Mouse (Mus musculus): ENCODE measurements at regions not wholly inside any gene's neighbourhood (a gene's known extent, or its start where the extent isn't known, plus 50 kb on each side); places are given as distances from the start of the nearest gene placed in this dataset.

DNA sequence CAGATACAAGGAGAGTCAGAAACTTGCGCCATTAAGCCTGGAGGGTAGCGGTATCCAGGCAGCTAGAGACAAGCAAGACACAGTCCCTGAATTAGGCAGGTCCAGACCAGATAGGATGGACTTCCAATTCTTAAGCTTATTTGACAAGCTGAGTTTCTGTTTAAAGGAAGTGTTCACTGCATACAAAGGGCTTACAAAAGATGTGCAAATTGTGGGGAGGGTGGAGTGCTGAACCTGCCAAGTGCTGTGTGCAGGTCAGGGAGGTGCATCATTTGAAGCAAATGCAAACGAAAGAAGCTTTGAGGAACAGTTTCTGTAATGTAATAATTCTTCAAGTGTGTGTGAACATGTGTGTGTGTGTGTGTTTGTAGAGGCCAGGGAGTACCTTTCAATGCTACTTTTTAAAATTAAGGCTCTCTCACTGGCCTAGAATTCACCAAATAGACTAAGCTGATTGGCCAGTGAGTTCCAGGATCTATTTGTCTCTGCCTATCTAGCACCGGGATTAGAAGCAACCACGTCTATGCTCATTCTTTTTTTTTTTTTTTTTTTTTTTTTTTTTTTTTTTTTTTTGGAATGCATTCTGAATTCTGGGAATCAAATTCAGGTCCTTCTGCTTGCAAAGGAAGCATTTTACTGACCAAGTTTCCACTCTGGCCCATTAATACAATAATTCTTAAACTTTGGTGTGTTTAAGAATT is 74.6 kb upstream of the Gm4894 start:
- DNase-seq (ENCODE audit: inconsistent ontology term): no peak

GRCm38 (mm10) chr9:49178561-49178960 is 71.8 kb upstream of the Gm4894 start:
- DNase-seq (ENCODE audit: inconsistent ontology term): peak; percentile 83

DNA sequence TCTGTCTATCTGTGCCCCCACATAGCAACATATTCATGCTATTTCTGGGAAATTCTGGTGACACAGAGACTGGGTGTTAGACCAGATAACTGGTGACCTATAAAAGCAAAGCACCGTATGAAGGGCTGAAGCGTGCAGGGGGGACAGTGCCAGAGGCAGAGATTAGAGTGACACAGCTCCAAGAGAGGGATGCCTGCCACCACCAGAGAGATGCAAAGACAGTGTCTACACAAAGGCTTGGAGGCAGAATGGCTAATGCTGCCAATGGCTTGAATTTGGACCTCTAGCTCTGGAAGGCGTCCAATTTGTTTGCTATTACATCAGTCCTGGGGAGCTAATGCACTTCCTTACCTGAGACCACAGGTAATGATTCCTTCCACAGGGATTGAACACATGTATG is 65.5 kb upstream of the Gm4894 start:
- no peak for DNase-seq (ENCODE audit: inconsistent ontology term)

- peak; percentile 19 for DNase-seq (ENCODE audit: inconsistent ontology term)
Measured at GRCm38 (mm10) chr9:49189426-49189825, 60.9 kb upstream of the Gm4894 start.

DNA sequence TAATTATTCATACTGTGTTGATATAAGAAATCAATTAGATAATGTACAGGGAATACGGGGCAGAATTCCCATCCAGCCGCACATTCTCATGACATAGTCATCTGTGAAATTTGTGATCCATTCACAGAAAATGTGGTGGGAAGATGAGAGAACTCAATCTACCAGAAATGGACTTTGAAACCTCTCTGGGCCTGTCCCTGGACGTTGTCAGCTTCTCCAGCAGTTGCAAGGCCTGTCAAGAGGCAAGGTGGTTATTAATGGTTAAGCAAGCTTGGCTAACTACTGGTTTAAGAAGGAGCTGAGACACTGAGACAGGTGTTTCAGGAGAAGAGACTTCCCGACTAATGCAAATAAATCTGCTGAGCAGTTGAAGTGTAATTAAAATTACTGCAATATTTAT is 57.6 kb upstream of the Gm4894 start:
- DNase-seq (ENCODE audit: inconsistent ontology term): no peak
